Mouse (Mus musculus) E14TG2a.4 (cell line): Measurements from ENCODE around the gene Uevld.

Experiments
- H3K27me3 ChIP-seq: 2 replicates; pipeline ENCODE4 v1.6.1; 2014; ENCODE audit warnings: low read length, control low read depth; ENCODE audit not compliant: insufficient read depth
- H3K36me3 ChIP-seq: 2 replicates; pipeline ENCODE4 v1.6.1; 2014; ENCODE audit warnings: low read length, control low read depth; ENCODE audit not compliant: insufficient read depth
- H3K4me1 ChIP-seq: replicated peaks from 2 replicates; pipeline ENCODE4 v1.6.1; 2014; ENCODE audit warnings: low read depth, low read length, control low read depth
- H3K4me3 ChIP-seq: replicated peaks from 2 replicates; pipeline ENCODE4 v1.5.1; 2014; ENCODE audit warnings: mild to moderate bottlenecking, low read length
- H3K9me3 ChIP-seq: 2 replicates; pipeline ENCODE4 v1.6.1; 2014; ENCODE audit warnings: low read length, control low read depth
- CTCF ChIP-seq: conservative IDR thresholded peaks from 2 replicates; pipeline ENCODE4 v1.5.1; 2014; ENCODE audit warnings: low read length
- NANOG ChIP-seq: IDR thresholded peaks from 2 replicates; pipeline ENCODE4 v1.6.1; 2014; ENCODE audit warnings: borderline replicate concordance, low read length, mixed read lengths
- POU5F1 ChIP-seq: IDR thresholded peaks from 2 replicates; pipeline ENCODE4 v1.6.1; 2014; ENCODE audit warnings: low read length, borderline replicate concordance

Uevld gene

GRCm38 (mm10) chr7:46985718-46986505 lies 27.6 kb upstream of the Uevld start:
- H3K36me3 ChIP-seq = no peaks in the 10 kb centered on the region
- no peaks in the 10 kb centered on the region for H3K27me3 ChIP-seq
- H3K4me1 ChIP-seq = 0 out of 2 replicates have a peak, but pooled peaks cover 4% of the 10 kb centered on the region
- no peak overlapping the region for H3K4me3 ChIP-seq
- H3K9me3 ChIP-seq = no peaks in the 10 kb centered on the region
- no peak for TF ChIP-seq NANOG
- no peak for TF ChIP-seq POU5F1
- no peak for TF ChIP-seq CTCF

DNA sequence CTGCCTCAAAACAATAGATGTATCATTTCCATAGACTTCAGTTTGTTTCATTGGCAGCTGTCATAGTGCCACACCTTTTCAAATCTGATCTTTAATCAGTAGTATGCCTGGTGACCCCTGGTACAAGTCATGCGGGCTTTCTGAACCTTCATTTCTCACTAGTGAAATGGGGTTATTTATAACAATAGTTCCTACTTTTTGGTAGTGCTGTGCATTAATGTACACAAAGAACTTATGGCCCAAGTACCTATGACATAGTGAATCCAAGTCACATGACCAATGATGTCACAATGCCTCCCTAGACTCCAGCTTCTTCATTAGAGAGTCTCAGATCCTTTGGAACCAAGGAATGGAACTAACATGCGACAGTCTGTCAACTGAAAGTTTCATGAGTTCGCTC lies 25.0 kb upstream of the Uevld start, which contains the start of gene Gm9999:
Gene Gm9999 (plus strand): TSS at position 301 of the 400 bp plus-strand sequence.
- Histone ChIP-seq H3K9me3 (no peaks in the 10 kb centered on the region), H3K4me1 (0 out of 2 replicates have a peak, but pooled peaks cover 4% of the 10 kb centered on the region), H3K36me3 (no peaks in the 10 kb centered on the region), H3K4me3 (no peak within 1 kb of the TSS), H3K27me3 (no peaks in the 10 kb centered on the region)
- no peak for TF ChIP-seq POU5F1
- no peak for TF ChIP-seq CTCF
- TF ChIP-seq NANOG = no peak

DNA sequence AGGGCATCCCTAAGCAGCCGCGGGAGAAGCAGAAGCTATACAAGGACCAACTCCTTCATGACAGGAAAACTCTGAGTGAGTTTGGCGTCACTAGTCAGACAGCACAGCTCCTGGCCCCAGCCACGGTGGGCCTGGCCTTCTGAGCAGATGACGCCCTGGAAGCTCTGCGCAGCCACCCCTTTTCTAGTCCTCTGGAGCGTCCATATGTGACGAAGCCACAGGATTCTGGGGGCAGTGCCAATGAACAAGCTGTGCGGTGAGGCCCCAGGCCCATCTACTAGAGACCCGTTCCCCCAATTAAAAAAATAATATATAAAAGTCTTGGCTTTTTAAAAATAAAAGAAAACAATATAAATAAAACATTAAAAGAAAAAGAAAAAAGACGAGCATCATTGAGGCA lies 17.1 kb upstream of the Uevld start:
- TF ChIP-seq NANOG (no peak), POU5F1 (no peak), CTCF (no peak)
- H3K9me3 ChIP-seq = no peaks in the 10 kb centered on the region
- no peaks in the 10 kb centered on the region for H3K36me3 ChIP-seq

DNA sequence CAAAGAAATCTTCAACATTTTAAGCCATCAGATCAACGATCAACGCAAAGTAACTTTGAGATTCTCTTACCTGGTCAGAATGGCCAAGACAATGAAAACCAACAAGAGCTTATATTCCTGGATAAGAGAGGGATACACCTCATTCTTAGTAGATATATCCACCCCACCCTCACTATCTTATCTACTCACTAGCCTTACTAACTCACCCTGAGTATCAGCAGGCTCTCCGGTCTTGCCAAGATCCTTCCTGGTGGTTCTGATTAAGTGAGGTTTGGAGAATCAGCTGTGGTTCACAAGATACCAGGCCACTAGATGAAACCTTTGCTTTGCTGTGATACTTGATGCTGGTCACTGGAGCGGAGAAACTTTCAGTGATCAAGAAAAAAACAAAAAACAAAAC lies 16.3 kb upstream of the Uevld start:
- Histone ChIP-seq H3K4me1 (no peaks in the 10 kb centered on the region; the same call in 1 of the 2 replicates), H3K36me3 (no peaks in the 10 kb centered on the region), H3K4me3 (no peak overlapping the region), H3K9me3 (no peaks in the 10 kb centered on the region), H3K27me3 (peaks cover 3% of the 10 kb centered on the region; the same call in 1 of the 2 replicates)
- TF ChIP-seq POU5F1 = no peak

More for the DNA sequence above, 17.1 kb upstream of the Uevld start:
- Histone ChIP-seq H3K4me3 (peak overlapping the region; percentile 49; the same call in 1 of the 2 replicates), H3K4me1 (no peaks in the 10 kb centered on the region; the same call in 1 of the 2 replicates), H3K27me3 (peaks cover 3% of the 10 kb centered on the region; the same call in 1 of the 2 replicates)

DNA sequence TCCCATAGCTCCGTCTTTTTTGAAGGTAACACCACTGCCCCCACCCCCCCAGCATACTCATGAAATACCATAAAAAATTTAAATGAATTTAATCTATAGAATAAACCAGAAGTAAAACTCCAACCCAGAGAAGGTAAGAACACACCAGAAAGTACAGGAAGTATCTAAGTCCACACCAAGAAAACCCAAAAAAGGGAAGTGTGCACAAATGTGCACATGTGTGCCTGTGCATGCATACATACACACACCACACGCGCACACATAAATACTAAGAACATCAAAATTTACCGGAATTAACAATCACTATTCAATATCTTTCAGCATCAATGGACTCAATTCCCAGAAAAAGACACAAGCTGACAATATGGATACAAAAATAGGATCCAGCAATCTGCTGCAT lies 11.6 kb upstream of the Uevld start:
- TF ChIP-seq CTCF = no peak
- TF ChIP-seq POU5F1 = no peak
- TF ChIP-seq NANOG = no peak
- Histone ChIP-seq H3K4me3 (no peak overlapping the region), H3K27me3 (peaks cover 3% of the 10 kb centered on the region; the same call in 1 of the 2 replicates), H3K36me3 (no peaks in the 10 kb centered on the region), H3K9me3 (no peaks in the 10 kb centered on the region), H3K4me1 (no peaks in the 10 kb centered on the region)

- H3K4me1 ChIP-seq = peaks cover 15% of the 10 kb centered on the region
- H3K36me3 ChIP-seq = no peaks in the 10 kb centered on the region
- H3K4me3 ChIP-seq = no peak overlapping the region
- H3K9me3 ChIP-seq = no peaks in the 10 kb centered on the region
- TF ChIP-seq NANOG (no peak), CTCF (no peak), POU5F1 (no peak)
- H3K27me3 ChIP-seq = peaks cover 8% of the 10 kb centered on the region; the same call in 1 of the 2 replicates
Observed at GRCm38 (mm10) chr7:46964070-46964469, 5.7 kb upstream of the Uevld start.

DNA sequence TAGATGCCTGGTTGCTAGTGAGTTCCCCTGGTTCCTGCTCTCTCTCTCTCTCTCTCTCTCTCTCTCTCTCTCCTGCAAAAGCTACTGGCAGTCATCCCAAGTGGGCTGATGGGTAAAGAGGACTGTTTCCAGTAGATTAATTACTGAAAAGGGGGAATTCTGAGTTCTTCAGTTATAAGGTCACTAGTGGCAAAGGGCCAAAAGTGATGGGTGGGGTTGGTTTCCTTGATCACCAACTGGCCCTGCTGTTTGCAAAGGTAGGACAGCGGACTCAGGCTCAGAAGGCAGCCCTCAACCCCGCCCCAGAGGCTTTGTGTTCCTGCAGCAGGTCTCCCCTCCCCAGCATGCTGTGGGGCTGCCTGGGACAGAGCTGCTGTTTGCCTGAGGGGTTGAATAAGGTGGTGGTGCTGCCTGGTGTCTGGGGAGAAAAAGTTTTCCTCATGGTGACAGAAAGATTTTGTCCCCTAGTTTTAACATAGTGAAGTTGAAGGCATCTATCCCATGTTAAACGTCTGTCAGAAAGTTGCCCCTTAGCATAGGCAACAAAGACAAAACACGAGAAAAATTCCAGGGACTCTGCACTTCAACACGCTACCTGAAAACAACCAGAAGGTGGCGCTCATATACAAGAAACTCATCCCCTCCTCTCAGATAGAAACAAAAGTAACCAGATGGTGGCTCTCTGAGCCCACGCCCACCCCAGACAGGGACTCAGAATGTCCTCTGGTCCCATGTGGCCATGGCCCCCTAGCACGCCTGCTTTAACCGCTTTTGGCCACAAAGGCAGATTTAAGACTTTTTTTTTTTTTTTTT lies 4.7 kb upstream of the Uevld start:
- Histone ChIP-seq H3K4me1 (peaks cover 19% of the 10 kb centered on the region), H3K36me3 (no peaks in the 10 kb centered on the region), H3K4me3 (no peak overlapping the region), H3K9me3 (no peaks in the 10 kb centered on the region), H3K27me3 (peaks cover 8% of the 10 kb centered on the region; the same call in 1 of the 2 replicates)
- no peak for TF ChIP-seq NANOG
- peak; percentile 47 for TF ChIP-seq CTCF

DNA sequence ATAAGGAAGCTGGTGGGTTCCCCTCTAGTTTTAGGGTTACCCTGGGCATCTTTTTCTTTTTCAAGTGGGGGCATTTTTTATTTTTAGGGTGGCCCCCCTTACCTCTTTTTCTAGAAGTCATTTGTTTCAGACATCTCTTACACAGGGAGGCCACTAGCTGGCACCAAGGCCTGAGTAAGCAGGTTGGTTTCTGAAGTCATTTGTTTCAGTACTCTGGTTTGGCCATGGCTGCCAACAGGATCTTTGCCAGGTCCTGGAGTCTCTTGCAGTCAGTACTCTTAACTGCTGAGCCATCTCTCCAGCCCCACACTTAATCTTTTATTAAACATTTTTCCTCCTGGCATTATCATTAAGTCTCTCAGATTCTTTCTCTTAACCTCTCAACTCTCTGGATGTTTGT lies 3.8 kb upstream of the Uevld start:
- Histone ChIP-seq H3K4me3 (no peak overlapping the region), H3K36me3 (no peaks in the 10 kb centered on the region), H3K27me3 (peaks cover 8% of the 10 kb centered on the region; the same call in 1 of the 2 replicates), H3K9me3 (no peaks in the 10 kb centered on the region), H3K4me1 (peaks cover 25% of the 10 kb centered on the region)
- TF ChIP-seq CTCF = no peak
